Mouse (Mus musculus) brain, embryonic 14.5 days (tissue): ENCODE data around the gene 1700067P10Rik. TPM values are rescaled to one million over a fixed set of nuclear protein-coding genes. Genes with fewer than 3 reads are reported as not detected.

ENCODE experiments used
- DNase-seq: peaks from one replicate; pipeline ENCODE4 v3.0.0-alpha.2; 2011; ENCODE audit warnings: low read depth
- CTCF ChIP-seq: fragments of 200-500 bp; IDR thresholded peaks from 2 replicates; pipeline ENCODE4 v1.5.1; 2012; ENCODE audit warnings: inconsistent platforms, mild to moderate bottlenecking, moderate library complexity, borderline replicate concordance; ENCODE audit not compliant: insufficient read depth, insufficient read length; ENCODE audit errors: extremely low read depth
- POLR2A ChIP-seq: fragments of 200-500 bp; IDR thresholded peaks from 2 replicates; pipeline ENCODE4 v1.6.1; 2012; ENCODE audit warnings: mild to moderate bottlenecking, inconsistent platforms, borderline replicate concordance; ENCODE audit not compliant: poor library complexity, insufficient read depth, insufficient read length, severe bottlenecking; ENCODE audit errors: extremely low read depth
- polyA plus RNA-seq: library from polyadenylated mRNA; depleted of rRNA; stranded (reverse); fragments of >200 nt; gene quantifications from 2 replicates; pipeline ENCODE4 v1.2.3, GENCODE M21; 2012

Gene 1700067P10Rik
- polyA plus RNA-seq, 1 experiment: not detected

DNA sequence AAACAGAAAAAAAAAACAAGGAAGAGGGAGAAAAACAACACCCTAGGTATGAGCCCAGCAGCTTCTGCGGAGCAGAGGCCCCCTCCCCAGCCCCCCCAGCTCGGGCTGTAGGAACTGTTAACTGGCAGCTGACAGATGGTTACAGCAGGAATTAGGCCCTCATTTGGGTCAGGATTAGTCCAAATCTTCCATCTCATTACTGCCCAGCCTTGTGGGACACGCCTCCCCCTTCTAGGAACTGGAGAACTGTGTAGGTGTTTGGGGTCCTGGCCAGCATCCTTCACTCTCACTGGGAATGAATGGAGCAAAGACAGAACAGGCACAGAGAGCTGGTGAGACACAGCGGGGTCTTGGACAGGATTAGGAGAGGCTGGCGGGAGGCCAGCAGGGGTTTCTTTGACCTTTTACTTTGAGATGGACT is 24.0 kb upstream of the 1700067P10Rik start:
- DNase-seq: peak; percentile 92
- TF ChIP-seq POLR2A (no peak), CTCF (no peak)

DNA sequence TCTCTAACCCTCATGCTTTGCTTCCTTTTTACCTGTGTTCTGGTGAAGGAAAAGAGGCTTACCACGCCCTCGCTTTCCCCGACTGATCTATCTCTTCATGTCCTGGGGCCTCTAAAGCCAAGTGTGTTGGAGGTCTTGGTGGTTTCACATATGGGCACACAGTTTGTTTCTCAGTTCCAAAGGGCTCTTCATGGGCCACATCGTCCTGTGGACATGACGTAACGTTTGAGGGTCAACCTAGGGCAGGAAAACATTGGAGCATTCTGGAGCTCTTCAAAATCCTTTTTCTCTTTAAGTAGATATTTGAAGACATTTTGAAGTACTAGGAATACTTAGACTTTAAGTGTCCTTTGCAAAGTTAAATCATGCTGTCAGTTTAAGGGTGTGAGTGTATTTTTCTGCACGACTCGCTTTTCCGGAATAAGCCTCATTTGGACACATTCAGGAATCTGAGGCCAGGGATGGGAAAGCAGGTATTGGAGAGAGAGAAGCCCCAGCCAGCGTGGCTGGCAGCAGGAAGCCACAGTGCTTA is 22.0 kb upstream of the 1700067P10Rik start:
- TF ChIP-seq CTCF: no peak
- no peak for TF ChIP-seq POLR2A
- no peak for DNase-seq

DNA sequence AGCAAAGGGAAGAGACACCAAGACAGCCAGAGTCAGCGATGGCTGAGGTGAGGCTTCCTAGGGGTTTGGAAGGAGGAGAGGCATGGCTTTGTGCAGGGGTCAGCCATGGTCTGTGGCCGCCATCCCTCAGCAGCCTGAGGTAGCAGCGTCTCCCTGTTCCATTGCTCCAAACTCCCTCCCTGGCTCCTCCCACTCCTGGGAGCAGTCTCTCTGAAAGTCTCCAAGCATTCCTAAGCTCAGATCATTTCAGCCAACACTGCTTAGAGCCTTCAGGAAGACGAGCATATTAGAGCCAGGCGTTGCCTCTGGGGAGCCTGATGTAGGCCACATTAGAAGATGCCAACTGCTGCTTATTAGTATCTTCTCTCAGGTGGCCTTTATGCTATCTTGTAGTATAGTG is 21.4 kb upstream of the 1700067P10Rik start:
- no peak for TF ChIP-seq CTCF
- no peak for TF ChIP-seq POLR2A
- DNase-seq: no peak

DNA sequence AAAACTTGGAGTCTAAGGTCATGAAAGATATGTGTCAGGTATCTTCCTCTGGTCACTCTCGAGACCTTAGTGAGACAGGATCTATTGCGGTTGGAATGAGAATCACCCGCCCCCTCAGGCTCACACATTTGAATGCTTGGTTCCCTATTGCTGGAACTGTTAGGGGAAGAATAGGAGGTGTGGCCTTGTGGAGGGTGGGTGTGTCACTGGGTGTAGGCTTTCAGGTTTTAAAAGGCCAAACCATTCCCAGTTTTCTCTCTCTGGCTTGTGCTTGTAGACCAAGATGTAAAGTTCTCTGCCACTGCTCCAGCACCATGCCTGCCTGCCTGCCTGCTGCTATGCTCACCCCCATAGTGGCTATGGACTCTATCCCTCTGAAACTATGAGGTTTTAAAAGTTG is 8.5 kb upstream of the 1700067P10Rik start:
- TF ChIP-seq CTCF (no peak), POLR2A (no peak)

DNA sequence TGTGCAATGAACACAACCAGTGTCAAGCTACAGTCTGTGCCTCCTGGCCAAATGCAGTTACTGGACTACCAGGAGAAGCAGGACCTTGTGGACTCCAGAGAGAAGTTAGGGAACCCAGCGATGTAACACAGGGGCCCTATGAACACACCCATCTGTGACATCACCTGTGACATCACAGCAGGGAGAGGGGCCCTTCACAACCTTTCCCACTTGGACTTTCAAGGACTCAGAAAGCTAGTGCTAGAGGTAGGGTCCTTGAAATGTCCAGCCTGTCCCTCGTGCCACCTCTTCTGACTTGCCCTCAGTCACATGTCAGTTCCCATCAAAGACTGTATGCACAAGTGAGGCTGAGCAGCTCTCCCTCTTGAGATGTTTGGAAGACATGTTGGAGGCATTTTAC is 327 bp downstream of the 1700067P10Rik start:
- no peak for TF ChIP-seq CTCF
- no peak for TF ChIP-seq POLR2A
- no peak for DNase-seq

More for the DNA sequence above, 8.5 kb upstream of the 1700067P10Rik start:
- DNase-seq: no peak

DNA sequence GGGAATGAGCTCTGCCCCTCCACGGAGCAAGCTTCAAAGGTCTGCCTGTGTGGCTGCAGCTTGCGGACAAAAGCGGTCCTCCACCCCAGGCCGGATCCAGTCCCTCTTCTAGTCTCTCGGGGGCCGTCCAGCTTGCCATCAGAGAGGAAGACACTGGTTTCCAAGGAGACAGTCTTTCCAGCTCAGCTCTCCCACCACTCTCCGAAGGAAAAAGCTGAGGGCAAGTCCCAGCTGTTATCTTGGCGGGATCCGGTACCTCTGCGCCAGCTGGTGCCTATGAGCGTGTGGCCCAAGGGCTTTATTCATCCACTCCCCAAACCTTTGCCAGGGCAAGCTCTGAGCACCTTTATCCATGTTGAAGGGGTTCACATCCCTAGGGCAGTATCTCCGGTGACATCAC is 1.2 kb downstream of the 1700067P10Rik start:
- DNase-seq: peak; percentile 60
- TF ChIP-seq CTCF: no peak
- TF ChIP-seq POLR2A: no peak

DNA sequence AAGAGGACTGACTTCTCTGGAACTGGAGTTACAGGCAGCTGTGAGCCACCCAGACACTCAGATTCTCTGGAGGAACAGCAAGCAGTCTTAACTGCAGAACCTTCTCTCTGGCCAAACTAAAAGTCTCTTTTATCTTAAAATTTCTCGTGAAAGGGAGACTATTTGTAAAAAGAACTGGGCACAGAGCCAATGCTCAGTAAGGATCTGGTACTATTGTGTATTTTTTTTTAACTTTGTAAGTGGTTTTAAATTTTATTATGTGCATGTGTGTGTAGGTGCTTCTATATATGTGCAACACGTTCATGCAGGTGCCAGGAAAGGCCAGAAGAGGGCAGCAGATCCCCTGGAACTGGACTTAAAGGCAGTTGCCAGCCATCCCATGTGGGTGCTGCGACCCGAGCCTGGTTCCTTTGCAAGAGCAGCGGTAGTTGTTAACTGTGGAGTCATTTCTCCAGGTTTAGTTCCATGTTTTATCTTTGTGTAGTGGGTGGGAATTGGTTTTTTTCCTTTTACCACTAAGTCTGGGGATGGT is 4.2 kb downstream of the 1700067P10Rik start:
- no peak for DNase-seq
- TF ChIP-seq CTCF (peak; percentile 27; the same call in 1 of the 2 replicates), POLR2A (no peak)

DNA sequence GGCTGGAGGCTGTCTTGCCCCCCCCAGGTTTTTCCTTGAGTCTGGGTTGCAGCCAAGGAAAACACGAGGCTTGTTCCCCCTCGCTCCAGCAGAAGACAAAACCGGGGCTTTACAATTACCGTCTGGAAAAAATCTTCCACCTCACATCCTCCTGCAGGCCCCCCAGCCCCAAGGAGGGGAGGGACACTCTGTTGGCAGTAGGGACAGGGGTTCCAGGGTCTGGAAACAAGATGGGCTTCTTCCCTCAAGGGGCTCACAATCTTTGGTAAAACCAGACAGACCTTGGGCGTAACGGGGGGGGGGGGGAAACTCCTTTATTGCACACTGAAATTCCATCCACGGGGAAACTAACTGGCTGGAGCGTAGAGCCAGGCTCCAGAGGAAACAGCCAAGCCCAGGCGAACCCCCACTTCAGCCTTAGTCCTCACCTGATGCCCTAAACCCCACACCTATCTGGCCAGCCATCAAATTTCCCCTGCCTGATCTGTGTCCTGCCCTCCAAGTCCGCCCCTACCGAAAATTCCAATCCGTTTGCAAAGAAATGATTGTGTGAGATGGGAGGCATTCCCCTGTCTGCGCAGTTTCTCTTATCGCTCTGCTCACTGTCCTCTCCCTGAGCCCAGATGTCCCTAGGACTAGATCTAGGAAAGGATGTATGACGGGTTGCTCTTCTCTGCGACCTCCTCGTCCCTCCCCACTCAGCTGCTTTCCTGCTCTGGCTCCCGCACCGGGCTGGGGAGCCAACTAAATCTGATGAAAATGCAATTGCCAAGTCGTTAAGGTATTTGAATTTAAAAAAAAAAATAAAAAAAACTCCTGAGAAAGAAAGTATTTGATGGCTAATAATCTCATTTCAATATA is 5.9 kb downstream of the 1700067P10Rik start:
- TF ChIP-seq CTCF (no peak), POLR2A (no peak)
- DNase-seq: peak; percentile 20

DNA sequence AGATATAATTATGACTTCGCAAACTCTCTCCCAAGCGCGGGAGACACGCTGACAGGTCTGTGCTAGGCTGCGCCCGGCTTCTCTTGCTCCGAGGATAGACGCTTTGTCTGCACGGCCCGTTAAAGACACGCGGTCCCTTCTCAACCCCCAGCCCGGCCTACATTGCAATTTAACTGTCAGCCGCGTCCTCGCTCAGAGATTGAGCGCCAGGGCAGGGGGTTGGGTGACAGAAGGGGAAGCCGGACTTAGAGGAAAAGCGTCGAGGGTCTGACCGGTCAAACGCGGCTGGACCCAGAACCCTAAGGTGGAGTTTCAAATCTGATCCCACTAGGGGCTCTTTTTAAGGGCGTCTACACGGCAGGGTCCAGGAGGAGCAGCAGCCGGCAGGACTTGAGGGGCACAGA is 6.6 kb downstream of the 1700067P10Rik start:
- TF ChIP-seq POLR2A (no peak), CTCF (no peak)
- DNase-seq: peak; percentile 78

DNA sequence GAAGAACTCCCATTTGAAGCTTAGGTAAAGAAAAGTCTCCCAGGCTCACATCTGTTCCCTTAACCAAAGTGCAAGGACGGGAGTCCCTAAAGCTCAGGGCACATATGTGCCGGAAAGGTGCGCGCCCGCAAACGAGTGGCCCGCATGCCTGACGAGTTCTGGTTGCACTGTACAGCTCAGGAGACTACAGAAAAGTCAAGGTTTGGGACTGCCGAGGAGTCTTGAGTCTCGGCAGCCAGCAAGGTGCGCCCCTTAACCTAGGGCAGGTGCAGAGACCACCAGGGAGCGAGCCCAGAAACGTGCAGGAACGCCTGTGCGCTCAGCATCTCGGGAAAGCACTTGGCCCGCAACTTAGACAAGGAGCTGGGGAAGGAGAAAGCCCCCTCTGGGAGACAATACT is 7.2 kb downstream of the 1700067P10Rik start:
- DNase-seq: peak; percentile 24
- TF ChIP-seq CTCF (no peak), POLR2A (no peak)

DNA sequence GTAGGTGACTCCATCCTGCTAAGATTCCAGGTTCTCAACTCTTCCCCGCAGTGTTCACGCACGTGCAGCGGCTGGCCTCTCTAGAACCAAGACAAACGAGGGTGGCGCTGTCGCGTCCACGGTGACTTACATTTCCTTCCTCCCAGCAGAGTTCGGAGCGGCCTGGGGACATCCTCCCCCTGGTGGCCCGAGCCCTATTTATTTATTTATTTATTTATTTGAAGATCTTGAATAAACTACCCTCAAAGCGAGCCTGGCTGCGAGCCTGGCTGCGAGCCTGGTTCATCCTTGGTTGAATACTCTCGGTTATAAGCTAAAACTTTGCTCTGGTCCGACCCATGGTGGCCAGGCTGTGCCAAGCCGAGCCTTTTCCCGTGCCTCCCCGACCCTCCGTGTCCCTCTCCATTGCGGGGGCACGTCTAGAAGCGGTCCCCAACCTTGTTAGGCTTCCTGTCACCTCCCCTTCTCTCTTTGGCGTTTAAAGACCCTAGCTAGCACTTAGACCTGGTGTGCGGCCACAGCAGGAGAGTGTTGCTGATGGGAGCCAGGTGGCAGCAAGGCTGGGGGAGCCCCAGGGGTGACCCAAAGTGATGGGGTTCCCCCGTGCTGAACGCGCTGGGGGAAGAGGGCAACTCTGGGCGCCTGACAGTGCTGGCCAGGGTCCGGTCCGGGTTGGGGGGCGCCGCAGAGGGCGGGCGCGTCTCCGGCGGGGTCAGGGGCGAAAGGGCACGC is 8.1 kb downstream of the 1700067P10Rik start:
- peak; percentile 84 for DNase-seq
- peak; percentile 48; the same call in 1 of the 2 replicates for TF ChIP-seq CTCF
- no peak for TF ChIP-seq POLR2A
